Comparison of ENCODE assay signal across 31 mouse cellular contexts in genomic region chr6:34306797-34307196, GRCm38 (mm10).
"Had no signal": no experiment of that assay in that cellular context is flagged by ENCODE, and none has a peak within 500 bp of the region (broad histone marks: within the 10 kb centered on the region; RNA-seq: fewer than 3 reads in every experiment).

No protein-coding gene starts in this region.

- H3K4me2 ChIP-seq: limb, embryonic 12.5 days; limb, embryonic 13.5 days; limb, embryonic 15.5 days; liver, embryonic 11.5 days; liver, embryonic 12.5 days; liver, embryonic 13.5 days; liver, embryonic 15.5 days; lung, embryonic 14.5 days; lung, embryonic 15.5 days; midbrain, embryonic 11.5 days; midbrain, embryonic 12.5 days; midbrain, embryonic 13.5 days; midbrain, embryonic 15.5 days; neural tube, embryonic 12.5 days; neural tube, embryonic 13.5 days had no signal

- H3K4me3 ChIP-seq: left cerebral cortex, adult 2 months; limb, embryonic 10.5 days; limb, embryonic 12.5 days; limb, embryonic 13.5 days; limb, embryonic 15.5 days; liver, embryonic 12.5 days; liver, embryonic 13.5 days; liver, embryonic 15.5 days; lung, embryonic 15.5 days; megakaryocyte, embryonic 14.5 days; midbrain, embryonic 10.5 days; midbrain, embryonic 12.5 days; midbrain, embryonic 13.5 days; midbrain, embryonic 15.5 days; myocyte; neural tube, embryonic 12.5 days; neural tube, embryonic 13.5 days had no signal

- H3K27me3 ChIP-seq: limb, embryonic 12.5 days; limb, embryonic 13.5 days; limb, embryonic 15.5 days; liver, embryonic 12.5 days; liver, embryonic 13.5 days; liver, embryonic 15.5 days; lung, embryonic 15.5 days; megakaryocyte, embryonic 14.5 days; midbrain, embryonic 12.5 days; midbrain, embryonic 13.5 days; midbrain, embryonic 15.5 days; neural tube, embryonic 12.5 days; neural tube, embryonic 13.5 days had no signal

- H3K9ac ChIP-seq: limb, embryonic 12.5 days; limb, embryonic 13.5 days; limb, embryonic 15.5 days; liver, embryonic 12.5 days; liver, embryonic 13.5 days; liver, embryonic 14.5 days; liver, embryonic 15.5 days; liver, postnatal 0 days; lung, embryonic 14.5 days; lung, embryonic 15.5 days; midbrain, embryonic 12.5 days; midbrain, embryonic 13.5 days; midbrain, embryonic 15.5 days; neural tube, embryonic 12.5 days; neural tube, embryonic 13.5 days had no signal

- ATAC-seq: liver, embryonic 12.5 days; liver, postnatal 0 days; midbrain, embryonic 13.5 days; midbrain, embryonic 15.5 days; midbrain, embryonic 16.5 days had no signal

- H3K4me1 ChIP-seq: limb, embryonic 10.5 days; limb, embryonic 12.5 days; limb, embryonic 13.5 days; limb, embryonic 15.5 days; liver, embryonic 12.5 days; lung, embryonic 15.5 days; megakaryocyte, embryonic 14.5 days; midbrain, embryonic 10.5 days; midbrain, embryonic 12.5 days; midbrain, embryonic 15.5 days; neural tube, embryonic 12.5 days had no signal

- H3K36me3 ChIP-seq: midbrain, embryonic 15.5 days had no signal

- H3K27ac ChIP-seq: left cerebral cortex, adult 2 months; limb, embryonic 10.5 days; limb, embryonic 12.5 days; limb, embryonic 13.5 days; limb, embryonic 15.5 days; liver, embryonic 12.5 days; liver, embryonic 13.5 days; liver, embryonic 14.5 days; liver, embryonic 15.5 days; lung, embryonic 15.5 days; macrophage; midbrain, embryonic 10.5 days; midbrain, embryonic 12.5 days; midbrain, embryonic 13.5 days; midbrain, embryonic 15.5 days; neural tube, embryonic 12.5 days; neural tube, embryonic 13.5 days had no signal

- DNase-seq: left cerebral cortex, postnatal 4 days; liver; liver, embryonic 13.5 days; liver, postnatal 0 days; lung, adult 18-20 months; lung, adult 2 months; lung, embryonic 14.5 days; lung, postnatal 10 days; lung, postnatal 36 days; midbrain, embryonic 14.5 days had no signal

- H3K9me3 ChIP-seq: limb, embryonic 10.5 days; limb, embryonic 12.5 days; limb, embryonic 13.5 days; limb, embryonic 15.5 days; liver, embryonic 12.5 days; liver, embryonic 13.5 days; liver, embryonic 15.5 days; lung, embryonic 15.5 days; megakaryocyte, embryonic 14.5 days; midbrain, embryonic 10.5 days; midbrain, embryonic 12.5 days; midbrain, embryonic 13.5 days; midbrain, embryonic 15.5 days; neural tube, embryonic 12.5 days; neural tube, embryonic 13.5 days had no signal
